Mouse (Mus musculus) bone marrow macrophage, adult 2 months (primary cell): ENCODE measurements around the gene Foxn3. TPM values are rescaled to one million over a fixed set of nuclear protein-coding genes. Genes with fewer than 3 reads are reported as not detected.

Experiments
- H3K27ac ChIP-seq: 2 replicates; pipeline ENCODE4 v1.5.1; 2012; ENCODE audit warnings: low read depth, low read length; ENCODE audit not compliant: insufficient read depth
- H3K4me1 ChIP-seq: 2 replicates; pipeline ENCODE4 v1.6.1; 2012; ENCODE audit warnings: low read length; ENCODE audit not compliant: control insufficient read depth, insufficient read depth
- H3K4me3 ChIP-seq: 2 replicates; pipeline ENCODE4 v1.5.1; 2012; ENCODE audit warnings: mild to moderate bottlenecking, low read length, moderate library complexity; ENCODE audit not compliant: insufficient read depth
- CTCF ChIP-seq: IDR thresholded peaks from 2 replicates; pipeline ENCODE4 v1.5.1; 2012; ENCODE audit warnings: low read depth, mild to moderate bottlenecking, low read length, moderate library complexity
- POLR2A ChIP-seq: IDR thresholded peaks from 2 replicates; pipeline ENCODE4 v1.6.1; 2012; ENCODE audit warnings: mild to moderate bottlenecking, low read depth, low read length, borderline replicate concordance
- polyA plus RNA-seq: library from polyadenylated mRNA; stranded (reverse); fragments of >200 nt; gene quantifications from 2 replicates; pipeline ENCODE4 v1.2.4, GENCODE M21; 2012; ENCODE audit not compliant: missing spikeins, insufficient read depth, insufficient read length

Gene Foxn3
- polyA plus RNA-seq, 1 experiment: 27.7 TPM

- no peak for TF ChIP-seq POLR2A
- no peak for TF ChIP-seq CTCF
- Histone ChIP-seq H3K4me3 (no peak overlapping the region), H3K27ac (no peak overlapping the region), H3K4me1 (peaks cover 18% of the 10 kb centered on the region)
Measured at GRCm38 (mm10) chr12:99311303-99311702, 252.1 kb downstream of the Foxn3 start.

- TF ChIP-seq CTCF: no peak
- no peak for TF ChIP-seq POLR2A
- Histone ChIP-seq H3K4me1 (peaks cover 25% of the 10 kb centered on the region), H3K27ac (no peak overlapping the region), H3K4me3 (no peak overlapping the region)
Measured at GRCm38 (mm10) chr12:99309937-99310336, 253.4 kb downstream of the Foxn3 start.

- H3K4me1 ChIP-seq: peaks cover 25% of the 10 kb centered on the region
- H3K4me3 ChIP-seq: no peak overlapping the region
- TF ChIP-seq CTCF (no peak), POLR2A (no peak)
- no peak overlapping the region for H3K27ac ChIP-seq
Measured at GRCm38 (mm10) chr12:99308541-99309089, 254.8 kb downstream of the Foxn3 start.

GRCm38 (mm10) chr12:99306536-99307204, 256.7 kb downstream of the Foxn3 start:
- H3K4me1 ChIP-seq: peaks cover 28% of the 10 kb centered on the region
- no peak overlapping the region for H3K27ac ChIP-seq
- TF ChIP-seq POLR2A: no peak
- no peak for TF ChIP-seq CTCF
- H3K4me3 ChIP-seq: no peak overlapping the region

GRCm38 (mm10) chr12:99305784-99306535, 257.4 kb downstream of the Foxn3 start:
- peaks cover 28% of the 10 kb centered on the region for H3K4me1 ChIP-seq
- H3K4me3 ChIP-seq: no peak overlapping the region
- H3K27ac ChIP-seq: peak overlapping the region; percentile 51
- TF ChIP-seq CTCF (no peak), POLR2A (no peak)

GRCm38 (mm10) chr12:99305324-99305723, 258.1 kb downstream of the Foxn3 start:
- no peak overlapping the region for H3K27ac ChIP-seq
- TF ChIP-seq CTCF: no peak
- TF ChIP-seq POLR2A: no peak
- H3K4me1 ChIP-seq: peaks cover 28% of the 10 kb centered on the region
- no peak overlapping the region for H3K4me3 ChIP-seq

- peaks cover 22% of the 10 kb centered on the region for H3K4me1 ChIP-seq
- TF ChIP-seq CTCF (no peak), POLR2A (no peak)
- H3K4me3 ChIP-seq: no peak overlapping the region
- H3K27ac ChIP-seq: no peak overlapping the region
Measured at GRCm38 (mm10) chr12:99304056-99304455, 259.3 kb downstream of the Foxn3 start.

GRCm38 (mm10) chr12:99303581-99303980, 259.8 kb downstream of the Foxn3 start:
- Histone ChIP-seq H3K4me3 (no peak overlapping the region), H3K4me1 (peaks cover 22% of the 10 kb centered on the region), H3K27ac (no peak overlapping the region)
- TF ChIP-seq POLR2A: no peak
- no peak for TF ChIP-seq CTCF

- H3K27ac ChIP-seq: no peak overlapping the region
- H3K4me1 ChIP-seq: peaks cover 17% of the 10 kb centered on the region
- TF ChIP-seq CTCF: no peak
- TF ChIP-seq POLR2A: no peak
- H3K4me3 ChIP-seq: no peak overlapping the region
Measured at GRCm38 (mm10) chr12:99299900-99300299, 263.5 kb downstream of the Foxn3 start.

- Histone ChIP-seq H3K27ac (no peak overlapping the region), H3K4me1 (peaks cover 24% of the 10 kb centered on the region), H3K4me3 (no peak overlapping the region)
- no peak for TF ChIP-seq CTCF
- no peak for TF ChIP-seq POLR2A
Measured at GRCm38 (mm10) chr12:99298851-99299600, 264.4 kb downstream of the Foxn3 start.
